Mouse (Mus musculus) hindbrain, embryonic 14.5 days (tissue): Measurements from ENCODE around the gene Gpr153. TPM values are rescaled to one million over a fixed set of nuclear protein-coding genes. Genes with fewer than 3 reads are reported as not detected.

Source experiments
- ATAC-seq: fragments of 200-750 bp; cut with Nextera tagmentation; 2 replicates; pipeline ENCODE4 v1.8.0; 2017; ENCODE audit warnings: moderate number of reproducible peaks, mild to moderate bottlenecking, moderate TSS enrichment, moderate library complexity; ENCODE audit not compliant: low FRiP score
- DNase-seq: peaks from one replicate; pipeline ENCODE4 v3.0.0-alpha.2; 2015; ENCODE audit warnings: low spot score
- H3K27ac ChIP-seq: fragments of 300-500 bp; sonication (generic); 2 replicates; pipeline ENCODE4 v1.5.1; 2014; ENCODE audit warnings: mild to moderate bottlenecking, moderate library complexity
- H3K27me3 ChIP-seq: fragments of 300-500 bp; sonication (generic); 2 replicates; pipeline ENCODE4 v1.6.1; 2014; ENCODE audit warnings: mild to moderate bottlenecking, low read length, mixed read lengths; ENCODE audit not compliant: control insufficient read depth, insufficient read depth
- H3K36me3 ChIP-seq: fragments of 300-500 bp; sonication (generic); replicated peaks from 2 replicates; pipeline ENCODE4 v1.6.1; 2014; ENCODE audit not compliant: control insufficient read depth, insufficient read depth
- H3K4me1 ChIP-seq: fragments of 300-500 bp; sonication (generic); replicated peaks from 2 replicates; pipeline ENCODE4 v1.6.1; 2014; ENCODE audit warnings: antibody characterized with exemption, low read length, mixed read lengths; ENCODE audit not compliant: control insufficient read depth, insufficient read depth
- H3K4me2 ChIP-seq: fragments of 300-500 bp; sonication (generic); replicated peaks from 2 replicates; pipeline ENCODE4 v1.6.1; 2014; ENCODE audit warnings: mild to moderate bottlenecking, moderate library complexity
- H3K4me3 ChIP-seq: fragments of 300-500 bp; sonication (generic); replicated peaks from 2 replicates; pipeline ENCODE4 v1.5.1; 2014; ENCODE audit warnings: mild to moderate bottlenecking, low read length
- H3K9ac ChIP-seq: fragments of 300-500 bp; sonication (generic); 2 replicates; pipeline ENCODE4 v1.6.1; 2014
- H3K9me3 ChIP-seq: fragments of 300-500 bp; sonication (generic); 2 replicates; pipeline ENCODE4 v1.6.1; 2016; ENCODE audit warnings: low read length; ENCODE audit not compliant: control insufficient read depth
- WGBS: fragments of 180-500 bp; shearing (Covaris S2); extraction: QIAGEN DNeasy Blood & Tissue Kit; methylation state at CpG from one replicate; pipeline ENCODE4 v1.1.7; 2014; 5-methylcytosine and 5-hydroxymethylcytosine counted together
- polyA plus RNA-seq: library from polyadenylated mRNA; unstranded; fragments of >200 nt; fragmentation: Nextera tagmentation; extraction: Ambion mirVana; gene quantifications from 2 replicates; pipeline ENCODE4 v1.2.1, GENCODE M21; 2014

The Gpr153 gene
- polyA plus RNA-seq, 1 experiment from 2014 or later, result 23.1 TPM

- H3K9ac ChIP-seq, result peak overlapping the region; percentile 12; the same call in 1 of the 2 replicates
- WGBS, result 6% methylated on average over 62 of the region's 70 CpGs
- peaks cover 15% of the 10 kb centered on the region; the same call in 1 of the 2 replicates for H3K36me3 ChIP-seq
- ATAC-seq (peak; percentile 79), DNase-seq (peak; percentile 80)
- H3K27me3 ChIP-seq, result peaks cover 99% of the 10 kb centered on the region
- H3K4me1 ChIP-seq, result peaks cover 18% of the 10 kb centered on the region
- H3K4me3 ChIP-seq, result peak overlapping the region; percentile 31
- H3K4me2 ChIP-seq, result peak overlapping the region; percentile 52
- no peaks in the 10 kb centered on the region for H3K9me3 ChIP-seq
- no peak overlapping the region for H3K27ac ChIP-seq
These were observed 9.3 kb downstream of the Gpr153 start for GRCm38 (mm10) chr4:152283186-152283950.

- Histone ChIP-seq H3K9me3 (no peaks in the 10 kb centered on the region), H3K9ac (no peak overlapping the region), H3K27me3 (peaks cover 95% of the 10 kb centered on the region), H3K4me2 (no peak overlapping the region), H3K27ac (no peak overlapping the region), H3K36me3 (peaks cover 4% of the 10 kb centered on the region; the same call in 1 of the 2 replicates), H3K4me3 (no peak overlapping the region), H3K4me1 (peaks cover 26% of the 10 kb centered on the region)
- WGBS, result 2% methylated on average over 10 of the region's 10 CpGs
- peak; percentile 78 for DNase-seq
- ATAC-seq, result no peak
These were observed 11.5 kb downstream of the Gpr153 start for GRCm38 (mm10) chr4:152285505-152285904.

- no peak overlapping the region for H3K27ac ChIP-seq
- peak; percentile 17; the same call in 1 of the 2 replicates for ATAC-seq
- H3K9ac ChIP-seq, result peak overlapping the region; percentile 62
- under 1% methylated on average over 30 of the region's 32 CpGs for WGBS
- no peaks in the 10 kb centered on the region for H3K36me3 ChIP-seq
- no peaks in the 10 kb centered on the region for H3K9me3 ChIP-seq
- H3K4me2 ChIP-seq, result peak overlapping the region; percentile 70
- H3K27me3 ChIP-seq, result peaks cover 95% of the 10 kb centered on the region
- H3K4me3 ChIP-seq, result peak overlapping the region; percentile 35
- DNase-seq, result no peak
- H3K4me1 ChIP-seq, result peaks cover 33% of the 10 kb centered on the region
These were observed 12.2 kb downstream of the Gpr153 start for GRCm38 (mm10) chr4:152286183-152286582.

- DNase-seq, result no peak
- WGBS, result 2% methylated on average over 26 of the region's 26 CpGs
- H3K27me3 ChIP-seq, result peaks cover 95% of the 10 kb centered on the region
- H3K4me2 ChIP-seq, result peak overlapping the region; percentile 70
- H3K27ac ChIP-seq, result no peak overlapping the region
- no peaks in the 10 kb centered on the region for H3K36me3 ChIP-seq
- peak overlapping the region; percentile 62; the same call in 1 of the 2 replicates for H3K9ac ChIP-seq
- no peaks in the 10 kb centered on the region for H3K9me3 ChIP-seq
- peak overlapping the region; percentile 35 for H3K4me3 ChIP-seq
- H3K4me1 ChIP-seq, result peaks cover 38% of the 10 kb centered on the region
- ATAC-seq, result no peak
These were observed 12.9 kb downstream of the Gpr153 start for GRCm38 (mm10) chr4:152286887-152287286.

GRCm38 (mm10) chr4:152287317-152288120 lies 13.5 kb downstream of the Gpr153 start:
- DNase-seq, result no peak
- 5% methylated on average over 19 of the region's 19 CpGs for WGBS
- H3K4me3 ChIP-seq, result peak overlapping the region; percentile 35; the same call in 1 of the 2 replicates
- ATAC-seq, result no peak
- 0 out of 2 replicates have a peak overlapping the region, but pooled peaks have one; percentile 62 for H3K9ac ChIP-seq
- H3K9me3 ChIP-seq, result no peaks in the 10 kb centered on the region
- H3K4me1 ChIP-seq, result peaks cover 42% of the 10 kb centered on the region
- H3K27me3 ChIP-seq, result peaks cover 95% of the 10 kb centered on the region
- H3K27ac ChIP-seq, result no peak overlapping the region
- H3K36me3 ChIP-seq, result no peaks in the 10 kb centered on the region
- peak overlapping the region; percentile 70 for H3K4me2 ChIP-seq

- 28% methylated on average over 18 of the region's 18 CpGs for whole genome bisulfite sequencing
- H3K9ac ChIP-seq, result no peak overlapping the region
- DNase-seq, result no peak
These were observed 14.4 kb downstream of the Gpr153 start for GRCm38 (mm10) chr4:152288398-152288945.

GRCm38 (mm10) chr4:152290385-152290784 lies 16.4 kb downstream of the Gpr153 start:
- H3K9ac ChIP-seq, result peak overlapping the region; percentile 53
- peak; percentile 36; the same call in 1 of the 2 replicates for ATAC-seq
- H3K4me3 ChIP-seq, result peak overlapping the region; percentile 16
- H3K4me2 ChIP-seq, result peak overlapping the region; percentile 59
- H3K4me1 ChIP-seq, result peaks cover 45% of the 10 kb centered on the region
- H3K27me3 ChIP-seq, result peaks cover 95% of the 10 kb centered on the region
- H3K9me3 ChIP-seq, result no peaks in the 10 kb centered on the region
- no peak for DNase-seq
- H3K36me3 ChIP-seq, result no peaks in the 10 kb centered on the region
- under 1% methylated on average over 39 of the region's 39 CpGs for WGBS
- H3K27ac ChIP-seq, result no peak overlapping the region

More at GRCm38 (mm10) chr4:152288398-152288945, 14.4 kb downstream of the Gpr153 start:
- peaks cover 95% of the 10 kb centered on the region for H3K27me3 ChIP-seq
- no peak for ATAC-seq
- no peak overlapping the region for H3K4me2 ChIP-seq
- peaks cover 46% of the 10 kb centered on the region for H3K4me1 ChIP-seq
- no peaks in the 10 kb centered on the region for H3K36me3 ChIP-seq
- H3K4me3 ChIP-seq, result no peak overlapping the region
- no peak overlapping the region for H3K27ac ChIP-seq
- H3K9me3 ChIP-seq, result no peaks in the 10 kb centered on the region

- Histone ChIP-seq H3K4me1 (peaks cover 44% of the 10 kb centered on the region), H3K4me3 (peak overlapping the region; percentile 16; the same call in 1 of the 2 replicates)
- 6% methylated on average over 11 of the region's 11 CpGs for WGBS
These were observed 17.0 kb downstream of the Gpr153 start for GRCm38 (mm10) chr4:152290991-152291390.

GRCm38 (mm10) chr4:152291562-152291961 lies 17.5 kb downstream of the Gpr153 start, which contains the start of gene Hes3:
Hes3 (minus strand) TSS chr4:152291662.
- Histone ChIP-seq H3K36me3 (no peaks in the 10 kb centered on the region), H3K27me3 (peaks cover 90% of the 10 kb centered on the region), H3K27ac (no peak within 1 kb of the TSS), H3K4me2 (peak within 1 kb of the TSS; percentile 59), H3K9me3 (no peaks in the 10 kb centered on the region), H3K9ac (peak within 1 kb of the TSS; percentile 53), H3K4me1 (peaks cover 40% of the 10 kb centered on the region), H3K4me3 (peak within 1 kb of the TSS; percentile 16)
- DNase-seq (no peak), ATAC-seq (no peak)
- 12% methylated on average over 6 of the region's 6 CpGs for WGBS

More at GRCm38 (mm10) chr4:152290991-152291390, 17.0 kb downstream of the Gpr153 start:
- H3K27me3 ChIP-seq, result peaks cover 95% of the 10 kb centered on the region
- H3K36me3 ChIP-seq, result no peaks in the 10 kb centered on the region
- no peak for ATAC-seq
- H3K9me3 ChIP-seq, result no peaks in the 10 kb centered on the region
- H3K27ac ChIP-seq, result no peak overlapping the region
- peak overlapping the region; percentile 53; the same call in 1 of the 2 replicates for H3K9ac ChIP-seq
- no peak for DNase-seq
- peak overlapping the region; percentile 59 for H3K4me2 ChIP-seq
